Mouse (Mus musculus): ENCODE results near the gene Apex1.

DNA sequence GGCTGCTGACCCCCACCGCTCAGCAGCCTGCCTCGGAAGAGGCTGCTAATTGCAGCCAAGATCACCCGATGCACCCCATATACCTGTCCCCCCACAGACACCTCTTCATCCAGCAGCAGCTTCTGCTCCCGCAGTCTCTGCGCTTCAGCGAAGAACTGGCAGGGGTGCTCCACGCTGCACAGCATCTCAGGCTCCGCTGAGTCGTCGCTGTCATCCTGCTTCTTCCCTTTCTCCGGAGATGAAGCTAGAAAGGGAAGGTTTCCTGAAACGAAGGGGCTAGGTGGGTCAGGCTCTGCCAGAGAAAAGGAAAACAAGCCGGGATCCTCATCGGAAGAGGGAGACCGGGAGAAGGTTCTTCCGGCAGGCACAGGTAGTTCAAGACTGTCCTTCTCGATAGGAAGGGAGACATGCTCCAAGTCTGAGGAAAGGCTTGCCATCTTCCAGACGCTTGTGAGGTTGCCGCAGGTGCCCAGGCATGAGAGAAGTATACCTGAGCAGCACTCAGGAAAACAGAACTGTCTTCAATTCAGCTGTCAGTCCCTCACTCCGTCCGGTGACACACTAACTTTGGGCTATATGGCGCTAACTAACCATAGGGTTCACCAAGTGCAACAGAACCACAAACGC is 27.9 kb upstream of the Apex1 start:
- TF ChIP-seq POLR2A (IDR thresholded peaks at IDR 0.05; ENCODE audit: borderline replicate concordance, low read depth, low read length) (no peak), CTCF (IDR thresholded peaks at IDR 0.05; ENCODE audit: low read depth, low read length) (no peak)
